Mouse (Mus musculus) NIH3T3 (cell line): ENCODE results near the gene Rrp7a.

ENCODE experiments used
- DNase-seq: peaks from one replicate; pipeline ENCODE4 v3.0.0-alpha.2; 2012; ENCODE audit warnings: low read depth

The Rrp7a gene

GRCm38 (mm10) chr15:83111874-83112273 is 10.7 kb downstream of the Rrp7a start:
- DNase-seq = no peak

DNA sequence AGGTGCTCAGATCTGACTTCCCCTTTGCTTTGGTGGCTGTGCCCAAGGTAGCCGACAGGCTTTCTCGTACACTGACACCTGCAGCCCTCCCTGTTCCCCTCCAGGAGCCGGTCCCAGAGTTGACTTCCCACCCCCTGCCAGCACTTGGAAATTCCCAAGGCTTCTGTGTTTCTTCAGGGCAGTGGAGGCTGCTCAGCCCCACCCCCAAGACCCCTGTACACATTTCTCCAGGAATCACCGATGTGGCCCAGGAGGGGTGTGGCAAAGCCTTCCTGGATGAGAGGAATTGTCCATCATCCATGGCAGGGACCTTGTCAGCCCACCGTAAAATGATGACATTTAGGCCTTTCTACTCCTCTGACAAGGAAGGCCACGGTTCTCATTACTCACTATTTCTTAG is 11.3 kb downstream of the Rrp7a start:
- DNase-seq = no peak

DNA sequence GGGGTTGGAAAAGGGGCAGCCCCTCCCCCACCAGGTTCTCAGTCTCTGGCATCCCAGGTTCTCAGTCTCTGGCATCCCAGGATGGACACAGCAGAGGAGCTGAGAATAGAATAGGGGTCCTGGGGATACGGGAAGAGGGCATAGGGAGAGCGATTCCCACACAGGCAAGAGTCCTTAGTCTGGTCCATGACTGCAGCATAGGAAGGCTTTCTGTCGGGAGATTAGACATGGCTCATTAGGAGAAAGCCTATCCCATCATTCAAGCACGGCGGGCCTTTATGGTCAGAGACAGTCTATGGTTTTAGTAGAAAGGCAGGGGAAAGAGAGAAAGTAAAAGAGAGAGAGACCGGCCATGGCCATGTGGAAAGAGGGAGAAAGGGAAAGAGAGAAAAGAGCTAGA is 14.8 kb downstream of the Rrp7a start:
- DNase-seq = no peak

DNA sequence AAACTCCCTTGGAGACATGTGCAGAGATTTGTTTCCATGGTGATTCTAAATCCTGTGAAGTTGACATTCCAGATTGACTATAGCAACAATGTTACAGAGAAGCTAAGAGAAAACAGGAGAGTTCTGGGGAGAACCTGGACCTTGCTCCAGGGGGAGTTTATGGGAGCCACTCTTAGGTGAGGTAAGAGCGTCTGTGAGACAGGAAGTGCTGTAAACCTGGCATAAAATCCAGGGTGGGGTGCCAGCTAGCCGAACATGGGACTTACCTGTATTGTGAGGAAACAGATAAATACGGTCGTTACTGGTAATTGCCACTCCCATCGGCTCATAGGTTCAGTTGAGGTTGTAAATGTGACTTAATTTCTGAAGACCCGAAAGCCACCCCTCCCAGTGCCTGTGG is 16.2 kb downstream of the Rrp7a start:
- DNase-seq = no peak

GRCm38 (mm10) chr15:83103111-83103510 is 19.5 kb downstream of the Rrp7a start:
- no peak for DNase-seq

DNA sequence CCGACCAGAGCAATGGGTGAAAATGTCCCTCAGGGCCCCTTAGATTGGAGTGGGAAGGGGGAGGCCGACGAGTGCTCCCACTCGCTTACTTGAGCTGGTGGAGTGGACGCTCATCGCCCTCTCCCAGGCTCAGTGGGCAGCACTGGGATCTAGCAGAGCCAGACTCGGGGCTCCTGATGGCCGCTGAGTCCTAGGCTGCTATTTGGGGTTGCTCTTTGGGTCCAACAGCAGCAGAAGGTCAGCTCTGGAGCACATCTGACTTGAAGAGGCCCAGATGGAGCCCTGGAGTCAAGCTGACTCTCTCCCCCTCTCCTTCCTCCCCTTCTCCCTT is 22.3 kb downstream of the Rrp7a start:
- no peak for DNase-seq

GRCm38 (mm10) chr15:83099533-83100331 is 22.9 kb downstream of the Rrp7a start:
- peak; percentile 92 for DNase-seq

DNA sequence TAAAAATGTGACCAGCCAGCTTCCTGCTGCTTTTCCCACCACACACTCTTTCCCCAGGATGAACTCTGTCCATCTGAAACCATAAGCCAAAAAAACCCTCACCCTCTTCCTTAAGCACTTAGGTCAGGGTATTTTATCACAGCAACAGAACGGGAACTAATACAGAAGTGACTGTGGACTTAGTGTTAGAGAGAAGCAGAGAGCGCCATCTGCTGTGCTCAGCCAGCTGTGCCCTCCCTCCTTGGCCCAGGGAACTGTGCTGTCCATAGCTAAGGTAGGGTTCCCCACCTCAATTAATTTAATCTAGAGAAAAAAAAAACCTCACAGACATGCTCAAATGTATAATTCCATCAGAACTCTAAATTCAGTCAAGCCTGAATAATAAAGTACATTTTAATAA is 26.7 kb downstream of the Rrp7a start:
- peak; percentile 54 for DNase-seq

GRCm38 (mm10) chr15:83093687-83094086 is 28.9 kb downstream of the Rrp7a start:
- peak; percentile 69 for DNase-seq

GRCm38 (mm10) chr15:83090874-83091273 is 31.7 kb downstream of the Rrp7a start:
- DNase-seq = peak; percentile 75

DNA sequence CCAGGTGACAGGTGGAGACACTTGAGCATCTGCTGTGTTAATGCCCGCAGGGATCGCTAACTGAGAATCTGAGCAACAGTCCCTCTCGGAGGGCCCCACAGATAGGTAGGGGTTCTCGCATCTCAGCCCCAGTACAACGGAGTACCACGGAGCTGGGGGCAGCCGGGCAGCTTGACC is 33.3 kb downstream of the Rrp7a start, which contains the start of gene Serhl:
Gene Serhl, plus strand, starts transcription at position 78 of the 177 bp plus-strand sequence.
- no peak for DNase-seq

DNA sequence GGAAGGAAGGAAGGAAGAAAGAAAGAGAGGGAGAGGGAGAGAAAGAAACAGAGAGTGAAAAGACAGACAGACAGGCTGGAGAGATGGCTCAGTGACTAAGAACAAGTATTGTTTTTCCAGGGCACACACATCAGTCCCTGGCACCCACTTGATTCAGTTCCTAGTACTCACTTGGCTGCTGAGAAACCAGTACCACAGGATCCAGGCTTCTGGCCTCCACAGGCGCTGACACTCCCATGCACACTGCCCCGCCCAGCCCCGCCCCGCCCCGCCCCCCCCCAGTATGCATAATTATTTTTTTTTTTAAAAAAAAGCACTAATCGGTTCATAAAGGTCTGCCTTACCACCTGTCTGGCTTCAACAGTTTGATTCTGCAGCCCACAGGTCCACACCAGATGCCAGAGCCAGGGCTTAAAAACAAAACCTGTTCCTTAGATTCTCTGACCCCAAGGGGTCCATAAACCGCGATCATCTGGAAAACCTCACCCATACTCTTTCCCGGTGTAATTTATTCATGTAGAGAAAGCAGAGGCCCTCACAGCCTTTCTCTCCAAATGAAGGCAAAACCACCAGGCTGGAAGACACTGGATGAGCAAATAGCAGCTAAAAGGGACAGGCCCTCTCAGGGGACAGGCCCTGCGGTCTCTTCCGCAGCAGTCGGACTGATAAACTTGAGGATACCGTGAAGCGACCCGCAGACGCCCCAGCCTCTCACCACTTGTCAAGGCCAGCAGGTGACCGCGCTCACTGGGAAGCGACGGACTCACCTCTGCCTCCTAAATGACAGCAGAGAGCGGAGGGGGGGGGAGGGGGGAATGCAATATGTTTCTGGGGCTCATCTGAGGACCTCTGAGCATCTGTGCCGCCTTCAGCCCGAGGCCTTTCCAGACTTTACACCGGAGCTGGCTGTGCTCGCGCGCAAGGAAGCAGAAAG is 33.8 kb downstream of the Rrp7a start:
- no peak for DNase-seq

- DNase-seq = no peak
These were observed 35.8 kb downstream of the Rrp7a start for GRCm38 (mm10) chr15:83086636-83087328.

DNA sequence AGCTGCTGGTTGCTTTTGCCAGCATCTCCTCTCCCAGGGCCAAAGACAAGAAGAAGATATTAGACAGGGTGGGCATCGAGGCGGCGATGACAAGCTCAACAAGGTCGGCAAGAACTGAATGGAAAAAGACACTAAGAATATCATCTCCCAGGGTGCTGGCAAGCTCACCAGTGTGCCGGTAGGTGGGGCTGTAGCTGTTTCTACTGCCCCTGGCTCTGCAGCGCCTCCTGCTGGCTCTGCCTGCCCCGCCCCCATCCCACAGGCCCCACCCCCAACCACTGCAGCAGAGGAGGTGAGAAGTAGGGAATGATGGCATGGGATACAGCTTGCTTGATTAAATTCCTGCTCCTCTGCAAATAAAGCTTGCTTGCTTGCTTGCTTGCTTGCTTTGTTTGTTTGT is 36.7 kb downstream of the Rrp7a start:
- peak; percentile 76 for DNase-seq

DNA sequence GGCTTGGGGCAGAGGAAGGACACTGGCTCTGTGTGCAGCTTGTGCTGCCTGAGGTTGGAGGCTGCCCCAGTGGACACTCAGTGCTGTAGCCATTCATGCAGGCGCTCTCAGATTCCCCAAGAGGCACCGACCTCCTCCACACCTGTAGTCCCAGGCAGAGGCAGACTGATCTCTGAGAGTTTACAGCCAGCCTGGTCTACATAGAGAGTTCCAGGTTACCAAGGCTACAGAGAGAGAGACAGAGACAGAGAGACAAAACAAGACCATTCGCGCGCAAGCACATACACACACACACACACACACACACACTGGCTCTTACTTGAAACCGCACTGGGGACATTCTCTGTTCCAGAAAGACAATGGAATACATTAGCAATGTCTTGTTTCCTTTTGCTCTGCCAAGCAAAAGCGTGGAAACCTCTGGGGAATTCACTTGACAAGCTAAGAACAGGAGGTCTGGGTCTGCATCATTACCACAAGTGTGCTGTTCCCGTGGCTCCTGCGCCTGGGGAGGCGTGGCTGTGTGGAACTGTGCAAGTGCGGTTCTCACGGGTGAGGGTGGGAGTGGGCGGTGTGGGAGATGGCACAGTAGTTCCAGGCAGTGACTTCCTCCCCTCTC is 38.5 kb downstream of the Rrp7a start:
- peak; percentile 39 for DNase-seq

GRCm38 (mm10) chr15:83083530-83083929 is 39.1 kb downstream of the Rrp7a start:
- no peak for DNase-seq

DNA sequence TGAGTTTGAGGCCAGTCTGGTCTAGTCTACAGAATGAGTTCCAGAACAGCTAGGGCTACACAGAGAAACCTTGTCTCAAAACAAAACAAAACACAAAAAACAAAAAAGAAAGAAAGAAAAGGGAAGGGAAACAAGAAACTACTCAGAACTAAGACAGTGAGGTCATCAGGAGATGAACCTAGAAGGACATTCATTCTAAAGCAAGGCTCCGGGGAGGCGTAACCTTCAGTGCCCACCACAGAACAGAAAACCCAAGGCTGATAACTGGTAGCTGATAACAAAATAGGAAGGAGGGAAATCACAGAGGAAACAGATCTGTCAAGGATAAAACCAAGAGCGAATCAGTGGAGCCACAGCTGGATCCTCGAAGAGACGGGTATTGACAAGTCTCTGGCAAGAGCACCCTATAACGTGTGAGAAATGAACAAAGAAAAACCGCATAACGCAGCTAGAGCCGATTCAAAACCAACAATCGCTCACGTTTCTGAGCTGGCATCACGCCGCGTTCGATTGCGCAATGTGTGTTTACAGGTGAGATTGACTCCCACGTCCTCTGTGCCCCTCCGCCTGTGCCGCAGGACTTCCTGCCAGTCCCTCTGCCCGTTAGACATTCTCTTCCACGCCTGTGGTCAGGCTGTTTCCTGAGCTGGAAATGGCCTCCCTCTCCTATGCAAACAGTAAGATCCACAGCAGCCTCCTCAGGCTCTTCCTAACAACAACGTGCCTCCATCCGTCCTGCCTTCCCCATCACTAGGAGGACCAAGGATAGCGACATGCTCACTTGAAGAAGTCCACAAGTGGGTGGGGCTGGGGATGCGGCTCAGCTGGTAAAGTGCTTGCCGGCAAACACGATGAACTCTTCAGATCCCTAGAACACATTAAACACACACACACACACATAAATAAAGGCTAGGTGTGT is 46.7 kb downstream of the Rrp7a start:
- no peak for DNase-seq

GRCm38 (mm10) chr15:83074179-83074578 is 48.4 kb downstream of the Rrp7a start:
- DNase-seq = no peak

- DNase-seq = no peak
These were observed 50.8 kb downstream of the Rrp7a start for GRCm38 (mm10) chr15:83071752-83072151.

GRCm38 (mm10) chr15:83070942-83071341 is 51.7 kb downstream of the Rrp7a start:
- DNase-seq = peak; percentile 84

DNA sequence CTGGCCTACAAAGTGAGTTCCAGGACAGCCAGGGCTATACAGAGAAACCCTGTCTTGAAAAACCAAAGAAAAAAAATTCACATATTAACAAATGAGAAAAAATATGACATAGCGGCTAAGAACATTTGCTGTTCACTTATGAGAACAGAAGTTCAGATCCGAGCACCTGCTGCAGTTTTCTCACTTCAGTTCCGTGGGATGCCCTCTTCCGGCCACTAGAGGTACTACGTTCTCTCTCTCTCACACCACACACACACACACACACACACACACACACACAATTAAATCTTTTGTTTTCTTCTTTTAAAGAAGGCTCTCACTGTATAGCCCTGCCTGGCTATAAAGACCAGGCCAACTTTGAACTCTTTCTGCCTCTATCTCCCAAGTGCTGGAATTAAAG is 54.3 kb downstream of the Rrp7a start:
- DNase-seq = peak; percentile 18
